Mouse (Mus musculus) CH12.LX (cell line): ENCODE measurements around the gene Jhy. TPM values are rescaled to one million over a fixed set of nuclear protein-coding genes. Genes with fewer than 3 reads are reported as not detected.

Experiments
- DNase-seq: peaks from one replicate; pipeline ENCODE4 v3.0.0-alpha.2; 2013; ENCODE audit errors: extremely low read depth
- H3K27ac ChIP-seq: 2 replicates; pipeline ENCODE4 v1.5.1; 2012; ENCODE audit warnings: low read depth, mild to moderate bottlenecking, control low read depth, moderate library complexity; ENCODE audit not compliant: insufficient read depth
- H3K27me3 ChIP-seq: replicated peaks from 2 replicates; pipeline ENCODE3; 2012; ENCODE audit warnings: inconsistent platforms
- H3K36me3 ChIP-seq, 2 experiments: replicated peaks in 1 of 2; 2 replicates each; pipeline versions ENCODE3 to v1.6.1; 2012; ENCODE audit warnings: inconsistent platforms in 1 of 2, low read length in 1 of 2, mild to moderate bottlenecking in 1 of 2, mixed read lengths in 1 of 2, moderate library complexity in 1 of 2; ENCODE audit not compliant: control insufficient read depth in 1 of 2, insufficient read depth in 1 of 2
- H3K4me1 ChIP-seq, 2 experiments: 2 replicates each; pipeline ENCODE4 v1.6.1; 2012; ENCODE audit warnings: inconsistent platforms in 1 of 2, moderate library complexity in 1 of 2; ENCODE audit not compliant: insufficient read depth in 2 of 2, control insufficient read depth in 1 of 2
- H3K4me2 ChIP-seq: 2 replicates; pipeline ENCODE4 v1.6.1; 2012; ENCODE audit warnings: low read depth, mild to moderate bottlenecking, control low read depth; ENCODE audit not compliant: poor library complexity, insufficient read depth, severe bottlenecking
- H3K4me3 ChIP-seq, 3 experiments: fragments of 150-350 bp in 1 of 3; sonication (generic) in 1 of 3; replicated peaks in 1 of 3; 2 replicates each; pipeline versions ENCODE3 to v1.5.1; 2011 to 2012; ENCODE audit warnings: low read depth in 2 of 3, low read length in 2 of 3, mild to moderate bottlenecking in 2 of 3, moderate library complexity in 2 of 3, control low read depth in 1 of 3, improper control_type of control experiment in 1 of 3, inconsistent platforms in 1 of 3, mixed read lengths in 1 of 3; ENCODE audit not compliant: poor library complexity in 1 of 3
- H3K79me2 ChIP-seq: replicated peaks from 2 replicates; pipeline ENCODE4 v1.6.1; 2012; ENCODE audit warnings: mild to moderate bottlenecking, moderate library complexity; ENCODE audit not compliant: control insufficient read depth, poor library complexity, insufficient read depth, severe bottlenecking; ENCODE audit errors: extremely low read depth
- H3K9ac ChIP-seq: 2 replicates; pipeline ENCODE4 v1.6.1; 2012; ENCODE audit warnings: low read depth, mild to moderate bottlenecking, control low read depth, moderate library complexity; ENCODE audit not compliant: insufficient read depth
- H3K9me3 ChIP-seq: replicated peaks from 2 replicates; pipeline ENCODE3; 2012; ENCODE audit warnings: low read length, inconsistent platforms, mixed read lengths
- BHLHE40 ChIP-seq: IDR thresholded peaks from 2 replicates; pipeline ENCODE4 v1.6.1; 2011; ENCODE audit warnings: mild to moderate bottlenecking, low read depth, low read length, improper control_type of control experiment
- CHD2 ChIP-seq: IDR thresholded peaks from 2 replicates; pipeline ENCODE4 v1.6.1; 2011; ENCODE audit warnings: low read length, improper control_type of control experiment
- E2F4 ChIP-seq: IDR thresholded peaks from 2 replicates; pipeline ENCODE4 v1.6.1; 2011; ENCODE audit warnings: low read depth, low read length, improper control_type of control experiment; ENCODE audit not compliant: insufficient replicate concordance
- HCFC1 ChIP-seq: IDR thresholded peaks from 2 replicates; pipeline ENCODE4 v1.6.1; 2012; ENCODE audit warnings: low read depth, mild to moderate bottlenecking, inconsistent platforms, low read length, improper control_type of control experiment
- JUN ChIP-seq: IDR thresholded peaks from 2 replicates; pipeline ENCODE4 v1.6.1; 2011; ENCODE audit warnings: low read depth, mild to moderate bottlenecking, low read length, improper control_type of control experiment, moderate library complexity; ENCODE audit not compliant: insufficient read depth
- JUND ChIP-seq: conservative IDR thresholded peaks from 2 replicates; pipeline ENCODE4 v1.6.1; 2011; ENCODE audit warnings: low read depth, low read length, improper control_type of control experiment
- KAT2A ChIP-seq: IDR thresholded peaks from 2 replicates; pipeline ENCODE4 v1.6.1; 2012; ENCODE audit warnings: low read length, improper control_type of control experiment, inconsistent platforms; ENCODE audit not compliant: insufficient replicate concordance
- MAFK ChIP-seq: IDR thresholded peaks from 2 replicates; pipeline ENCODE4 v1.6.1; 2011; ENCODE audit warnings: low read length, improper control_type of control experiment; ENCODE audit not compliant: insufficient replicate concordance
- MAX ChIP-seq: IDR thresholded peaks from 2 replicates; pipeline ENCODE4 v1.6.1; 2011; ENCODE audit warnings: low read length, improper control_type of control experiment
- MAZ ChIP-seq: IDR thresholded peaks from 2 replicates; pipeline ENCODE4 v1.6.1; 2012; ENCODE audit warnings: low read depth, mild to moderate bottlenecking, inconsistent platforms, low read length, improper control_type of control experiment, moderate library complexity
- MEF2A ChIP-seq: IDR thresholded peaks from 2 replicates; pipeline ENCODE4 v1.6.1; 2014; ENCODE audit warnings: low read depth, mild to moderate bottlenecking, inconsistent platforms, low read length, improper control_type of control experiment, borderline replicate concordance
- MXI1 ChIP-seq: IDR thresholded peaks from 2 replicates; pipeline ENCODE4 v1.6.1; 2011; ENCODE audit warnings: mild to moderate bottlenecking, low read depth, low read length, improper control_type of control experiment
- MYC ChIP-seq: IDR thresholded peaks from 2 replicates; pipeline ENCODE4 v1.6.1; 2011; ENCODE audit warnings: low read depth, mild to moderate bottlenecking, improper control_type of control experiment, low read length
- NELFE ChIP-seq: IDR thresholded peaks from 2 replicates; pipeline ENCODE4 v1.6.1; 2011; ENCODE audit warnings: low read depth, low read length, improper control_type of control experiment
- NRF1 ChIP-seq: IDR thresholded peaks from 2 replicates; pipeline ENCODE4 v1.6.1; 2014; ENCODE audit warnings: low read depth, mild to moderate bottlenecking, inconsistent platforms, low read length, improper control_type of control experiment, moderate library complexity
- RAD21 ChIP-seq: IDR thresholded peaks from 2 replicates; pipeline ENCODE4 v1.6.1; 2011; ENCODE audit warnings: low read depth, mild to moderate bottlenecking, low read length, improper control_type of control experiment, moderate library complexity
- SMC3 ChIP-seq: IDR thresholded peaks from 2 replicates; pipeline ENCODE4 v1.6.1; 2011; ENCODE audit warnings: low read depth, low read length, improper control_type of control experiment
- TBP ChIP-seq: conservative IDR thresholded peaks from 2 replicates; pipeline ENCODE4 v1.6.1; 2011; ENCODE audit warnings: low read depth, low read length, improper control_type of control experiment
- TCF12 ChIP-seq: IDR thresholded peaks from 2 replicates; pipeline ENCODE4 v1.6.1; 2014; ENCODE audit warnings: low read depth, mild to moderate bottlenecking, inconsistent platforms, low read length, improper control_type of control experiment
- ZC3H11A ChIP-seq: IDR thresholded peaks from 2 replicates; pipeline ENCODE4 v1.6.1; 2012; ENCODE audit warnings: low read depth, mild to moderate bottlenecking, inconsistent platforms, low read length, improper control_type of control experiment
- ZKSCAN1 ChIP-seq: IDR thresholded peaks from 2 replicates; pipeline ENCODE4 v1.6.1; 2012; ENCODE audit warnings: low read depth, inconsistent platforms, low read length, improper control_type of control experiment, borderline replicate concordance
- ZNF384 ChIP-seq: IDR thresholded peaks from 2 replicates; pipeline ENCODE4 v1.6.1; 2012; ENCODE audit warnings: low read depth, low read length, improper control_type of control experiment, inconsistent platforms
- dilution Hi-C: fragments of 300-500 bp; cut with MboI; formaldehyde crosslinking; loops from 2 replicates; pipeline ENCODE4 v1.14.3; 2020; ENCODE audit warnings: low sequenced_read_pairs; ENCODE audit not compliant: extremely low pct_unique_long_range_greater_than_20kb, extremely low pct_ligation_motif_present
- in situ Hi-C: fragments of 300-500 bp; cut with MboI; formaldehyde crosslinking; loops from 3 replicates; pipeline ENCODE4 v1.14.3; 2019; ENCODE audit warnings: low sequenced_read_pairs, low pct_ligation_motif_present, low pct_unique_long_range_greater_than_20kb, mixed read lengths
- polyA plus RNA-seq: library from polyadenylated mRNA; unstranded; fragments of >175 nt; gene quantifications from 2 replicates; pipeline ENCODE4 v1.2.1, GENCODE M21; 2012; ENCODE audit warnings: low read depth; ENCODE audit not compliant: insufficient read length
- total RNA-seq, 2 experiments: library from RNA; depleted of rRNA; stranded (reverse); fragments of 300-350 nt in 1 of 2; fragments of >200 nt in 1 of 2; gene quantifications; 2 replicates each; pipeline ENCODE4 v1.2.3; 2012 to 2014

The Jhy gene
- total and polyA plus RNA-seq, 3 experiments, result not detected

DNA sequence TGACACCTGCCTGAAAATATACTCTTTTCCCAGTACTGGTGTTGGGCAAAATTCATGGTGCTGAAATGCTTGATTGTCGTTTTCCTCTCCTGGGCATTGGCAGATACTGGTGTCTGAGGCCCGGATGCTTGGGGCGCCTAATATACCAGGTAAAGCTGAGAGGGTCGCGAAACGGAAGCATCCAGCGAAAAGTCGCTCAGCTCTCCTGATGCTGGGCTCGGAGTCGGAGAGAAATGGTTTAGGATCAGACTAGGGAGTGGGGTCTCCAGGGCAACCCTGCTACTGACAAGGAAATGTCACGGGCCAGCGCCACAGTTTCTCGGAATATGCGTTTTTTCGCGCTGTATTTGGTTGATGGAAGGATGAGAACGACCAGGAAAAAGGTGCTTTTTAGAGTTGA is 88.5 kb downstream of the Jhy start:
- Histone ChIP-seq H3K36me3 (no peaks in the 10 kb centered on the region), H3K4me2 (no peak overlapping the region), H3K9me3 (peaks cover 13% of the 10 kb centered on the region), H3K27me3 (peaks cover 37% of the 10 kb centered on the region), H3K79me2 (no peaks in the 10 kb centered on the region), H3K4me1 (no peaks in the 10 kb centered on the region), H3K4me3 (no peak overlapping the region), H3K9ac (no peak overlapping the region), H3K27ac (no peak overlapping the region)
- DNase-seq, result no peak
- dilution Hi-C loops (no loop called here), in situ Hi-C loops (no loop called here)
- TF ChIP-seq MAZ (no peak), TCF12 (no peak), RAD21 (no peak), MYC (no peak), MXI1 (no peak), HCFC1 (no peak), MAX (no peak), JUN (no peak), MEF2A (no peak), ZKSCAN1 (no peak), MAFK (no peak), E2F4 (no peak), JUND (no peak), NELFE (no peak)

DNA sequence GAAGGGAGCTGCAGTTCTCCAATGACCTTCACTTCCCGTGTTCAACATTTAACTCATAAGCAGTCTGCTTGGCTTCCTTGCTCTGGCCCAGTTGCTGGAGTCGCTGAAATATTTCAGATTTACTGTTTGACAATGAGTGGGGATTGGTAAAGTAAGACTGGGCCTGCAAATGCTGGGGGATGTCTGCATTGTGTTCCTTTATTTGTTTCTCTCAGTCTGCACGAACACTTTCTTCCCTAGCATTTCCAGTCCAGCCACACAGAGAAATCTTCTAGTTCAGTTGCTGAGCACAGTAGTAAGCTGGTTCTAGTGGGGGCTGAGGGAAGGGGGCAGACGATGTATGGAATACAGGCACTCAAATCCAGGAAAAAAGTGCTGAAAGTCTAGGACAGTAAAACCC is 89.0 kb downstream of the Jhy start:
- Histone ChIP-seq H3K79me2 (no peaks in the 10 kb centered on the region), H3K4me1 (no peaks in the 10 kb centered on the region), H3K27ac (no peak overlapping the region), H3K9ac (no peak overlapping the region), H3K4me3 (no peak overlapping the region), H3K27me3 (peaks cover 37% of the 10 kb centered on the region), H3K9me3 (peaks cover 13% of the 10 kb centered on the region), H3K36me3 (no peaks in the 10 kb centered on the region), H3K4me2 (no peak overlapping the region)
- dilution Hi-C loops (no loop called here), in situ Hi-C loops (no loop called here)
- DNase-seq, result no peak
- TF ChIP-seq BHLHE40, result no peak
- TF ChIP-seq ZC3H11A, result no peak
- TF ChIP-seq TBP, result no peak
- no peak for TF ChIP-seq MAFK
- no peak for TF ChIP-seq KAT2A
- no peak for TF ChIP-seq JUN
- no peak for TF ChIP-seq SMC3
- no peak for TF ChIP-seq MXI1
- no peak for TF ChIP-seq JUND
- no peak for TF ChIP-seq ZNF384
- no peak for TF ChIP-seq MAZ
- TF ChIP-seq CHD2, result no peak
- no peak for TF ChIP-seq NRF1
